Mouse (Mus musculus): ENCODE results near the gene Cenpp.

The Cenpp gene

GRCm38 (mm10) chr13:49538693-49539092 lies 113.9 kb downstream of the Cenpp start:
- in situ Hi-C loops (cut with MboI; ENCODE audit: low sequenced_read_pairs), result no loop called here

GRCm38 (mm10) chr13:49536946-49537345 lies 115.6 kb downstream of the Cenpp start:
- in situ Hi-C loops (cut with MboI; ENCODE audit: low sequenced_read_pairs), result no loop called here

GRCm38 (mm10) chr13:49530636-49531035 lies 121.9 kb downstream of the Cenpp start:
- in situ Hi-C loops (cut with MboI; ENCODE audit: low sequenced_read_pairs), result no loop called here

- in situ Hi-C loops (cut with MboI; ENCODE audit: low sequenced_read_pairs), result no loop called here
These were observed 126.3 kb downstream of the Cenpp start for GRCm38 (mm10) chr13:49526235-49526634.

- in situ Hi-C loops (cut with MboI; ENCODE audit: low sequenced_read_pairs), result no loop called here
These were observed 133.8 kb downstream of the Cenpp start for GRCm38 (mm10) chr13:49518761-49519160.

GRCm38 (mm10) chr13:49507176-49507575 lies 145.4 kb downstream of the Cenpp start:
- in situ Hi-C loops (cut with MboI; ENCODE audit: low sequenced_read_pairs), result no loop called here

- in situ Hi-C loops (cut with MboI; ENCODE audit: low sequenced_read_pairs), result no loop called here
These were observed 146.8 kb downstream of the Cenpp start for GRCm38 (mm10) chr13:49505776-49506175.

- in situ Hi-C loops (cut with MboI; ENCODE audit: low sequenced_read_pairs), result no loop called here
These were observed 148.1 kb downstream of the Cenpp start, which contains the start of gene Ecm2 for GRCm38 (mm10) chr13:49504510-49504909. TSS of gene Ecm2 (plus strand) at chr13:49504810.

GRCm38 (mm10) chr13:49492376-49493368 lies 159.9 kb downstream of the Cenpp start, which contains the start of gene Tes3-ps:
TSS of gene Tes3-ps (plus strand) at chr13:49493318.
- in situ Hi-C loops (cut with MboI; ENCODE audit: low sequenced_read_pairs), result no loop called here

GRCm38 (mm10) chr13:49485388-49485787 lies 167.2 kb downstream of the Cenpp start:
- in situ Hi-C loops (cut with MboI; ENCODE audit: low sequenced_read_pairs), result no loop called here

- in situ Hi-C loops (cut with MboI; ENCODE audit: low sequenced_read_pairs), result no loop called here
These were observed 172.0 kb downstream of the Cenpp start for GRCm38 (mm10) chr13:49480551-49480950.

- in situ Hi-C loops (cut with MboI; ENCODE audit: low sequenced_read_pairs), result no loop called here
These were observed 172.5 kb downstream of the Cenpp start for GRCm38 (mm10) chr13:49480057-49480456.

GRCm38 (mm10) chr13:49479399-49479798 lies 173.2 kb downstream of the Cenpp start:
- in situ Hi-C loops (cut with MboI; ENCODE audit: low sequenced_read_pairs), result no loop called here

- in situ Hi-C loops (cut with MboI; ENCODE audit: low sequenced_read_pairs), result no loop called here
These were observed 173.7 kb downstream of the Cenpp start for GRCm38 (mm10) chr13:49478851-49479374.

- in situ Hi-C loops (cut with MboI; ENCODE audit: low sequenced_read_pairs), result no loop called here
These were observed 174.7 kb downstream of the Cenpp start for GRCm38 (mm10) chr13:49477887-49478286.

- in situ Hi-C loops (cut with MboI; ENCODE audit: low sequenced_read_pairs), result no loop called here
These were observed 179.9 kb downstream of the Cenpp start for GRCm38 (mm10) chr13:49472676-49473005.

- in situ Hi-C loops (cut with MboI; ENCODE audit: low sequenced_read_pairs), result no loop called here
These were observed 180.5 kb downstream of the Cenpp start for GRCm38 (mm10) chr13:49471981-49472675.

- in situ Hi-C loops (cut with MboI; ENCODE audit: low sequenced_read_pairs), result no loop called here
These were observed 181.8 kb downstream of the Cenpp start for GRCm38 (mm10) chr13:49470806-49471205.

- in situ Hi-C loops (cut with MboI; ENCODE audit: low sequenced_read_pairs), result no loop called here
These were observed 182.3 kb downstream of the Cenpp start for GRCm38 (mm10) chr13:49470319-49470718.

GRCm38 (mm10) chr13:49469002-49469401 lies 183.6 kb downstream of the Cenpp start:
- in situ Hi-C loops (cut with MboI; ENCODE audit: low sequenced_read_pairs), result no loop called here

- in situ Hi-C loops (cut with MboI; ENCODE audit: low sequenced_read_pairs), result no loop called here
These were observed 185.0 kb downstream of the Cenpp start for GRCm38 (mm10) chr13:49467585-49467984.

All from CH12F3 (cell line).